Mouse (Mus musculus) forebrain, embryonic 16.5 days (tissue): ENCODE measurements at regions not wholly inside any gene's neighbourhood (a gene's known extent, or its start where the extent isn't known, plus 50 kb on each side); places are given as distances from the start of the nearest gene placed in this dataset.

Experiments used
- ATAC-seq: fragments of 200-750 bp; cut with Nextera tagmentation; 2 replicates; pipeline ENCODE4 v1.8.0; 2017; ENCODE audit warnings: mild to moderate bottlenecking, moderate library complexity
- H3K27ac ChIP-seq: fragments of 300-500 bp; sonication (generic); 2 replicates; pipeline ENCODE4 v1.5.1; 2014; ENCODE audit warnings: low read length, control low read depth
- H3K27me3 ChIP-seq: fragments of 300-500 bp; sonication (generic); replicated peaks from 2 replicates; pipeline ENCODE4 v1.6.1; 2014; ENCODE audit warnings: low read length; ENCODE audit not compliant: control insufficient read depth, insufficient read depth
- H3K36me3 ChIP-seq: fragments of 300-500 bp; sonication (generic); 2 replicates; pipeline ENCODE4 v1.6.1; 2014; ENCODE audit not compliant: control insufficient read depth, insufficient read depth
- H3K4me1 ChIP-seq: fragments of 300-500 bp; sonication (generic); replicated peaks from 2 replicates; pipeline ENCODE4 v1.6.1; 2014; ENCODE audit warnings: low read length; ENCODE audit not compliant: control insufficient read depth, insufficient read depth
- H3K4me2 ChIP-seq: fragments of 300-500 bp; sonication (generic); 2 replicates; pipeline ENCODE4 v1.6.1; 2014; ENCODE audit warnings: mild to moderate bottlenecking, low read length, control low read depth
- H3K4me3 ChIP-seq: fragments of 300-500 bp; sonication (generic); replicated peaks from 2 replicates; pipeline ENCODE4 v1.5.1; 2014; ENCODE audit warnings: mild to moderate bottlenecking, low read length, control low read depth
- H3K9ac ChIP-seq: fragments of 300-500 bp; sonication (generic); replicated peaks from 2 replicates; pipeline ENCODE4 v1.6.1; 2014; ENCODE audit warnings: low read depth, low read length, control low read depth
- H3K9me3 ChIP-seq: fragments of 300-500 bp; sonication (generic); 2 replicates; pipeline ENCODE4 v1.6.1; 2016; ENCODE audit warnings: low read length; ENCODE audit not compliant: control insufficient read depth
- WGBS: fragments of 180-500 bp; shearing (Covaris S2); extraction: QIAGEN DNeasy Blood & Tissue Kit; methylation state at CpG from one replicate; pipeline ENCODE4 v1.1.7; 2014; 5-methylcytosine and 5-hydroxymethylcytosine counted together

DNA sequence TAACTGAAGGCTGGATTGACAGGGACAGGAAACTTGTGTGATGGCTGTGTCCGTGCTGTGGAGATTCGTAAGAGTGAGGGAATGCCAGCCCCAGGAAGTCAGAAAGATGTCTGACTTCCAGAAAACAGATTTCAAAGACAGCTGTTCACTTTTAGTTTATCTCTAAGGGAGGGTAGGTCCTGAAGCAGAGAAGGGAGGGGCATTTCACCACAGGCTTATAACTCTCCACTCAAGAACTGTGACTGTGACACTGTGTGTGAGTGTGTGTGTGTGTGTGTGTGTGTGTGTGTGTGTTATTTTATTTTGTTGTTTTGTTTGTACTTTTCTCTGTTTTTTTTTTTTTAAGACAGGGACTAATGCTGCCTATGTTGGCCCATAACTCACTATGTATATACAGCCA lies 109.1 kb upstream of the Sox5 start:
- H3K27me3 ChIP-seq = no peaks in the 10 kb centered on the region
- no peaks in the 10 kb centered on the region for H3K9me3 ChIP-seq
- H3K4me2 ChIP-seq = no peak overlapping the region
- no peaks in the 10 kb centered on the region for H3K4me1 ChIP-seq
- WGBS = 51% methylated on average over 2 of the region's 2 CpGs
- no peak overlapping the region for H3K4me3 ChIP-seq
- ATAC-seq = no peak
- no peaks in the 10 kb centered on the region for H3K36me3 ChIP-seq
- H3K27ac ChIP-seq = no peak overlapping the region
- no peak overlapping the region for H3K9ac ChIP-seq

DNA sequence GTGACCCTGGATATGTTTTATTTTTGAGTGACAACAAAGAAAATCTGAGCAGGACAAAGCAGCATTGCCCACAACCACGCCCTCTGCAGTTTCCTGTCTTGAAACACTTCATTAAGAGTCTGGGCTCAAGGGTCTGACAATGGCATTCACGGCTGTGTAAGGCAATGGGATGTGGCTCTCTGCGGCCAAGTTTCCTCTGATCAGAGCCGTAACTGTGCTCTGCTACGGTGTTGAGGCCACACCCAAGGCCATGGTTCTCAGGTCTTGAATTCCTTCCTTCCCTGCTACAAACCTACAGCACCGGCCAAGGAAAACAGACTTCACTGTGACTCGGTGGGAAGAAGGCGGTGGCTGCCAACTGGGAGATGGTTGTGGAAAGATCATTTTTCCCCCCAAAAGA lies 108.4 kb upstream of the Sox5 start:
- H3K27me3 ChIP-seq = no peaks in the 10 kb centered on the region
- WGBS = 54% methylated on average over 8 of the region's 8 CpGs
- no peak overlapping the region for H3K27ac ChIP-seq

DNA sequence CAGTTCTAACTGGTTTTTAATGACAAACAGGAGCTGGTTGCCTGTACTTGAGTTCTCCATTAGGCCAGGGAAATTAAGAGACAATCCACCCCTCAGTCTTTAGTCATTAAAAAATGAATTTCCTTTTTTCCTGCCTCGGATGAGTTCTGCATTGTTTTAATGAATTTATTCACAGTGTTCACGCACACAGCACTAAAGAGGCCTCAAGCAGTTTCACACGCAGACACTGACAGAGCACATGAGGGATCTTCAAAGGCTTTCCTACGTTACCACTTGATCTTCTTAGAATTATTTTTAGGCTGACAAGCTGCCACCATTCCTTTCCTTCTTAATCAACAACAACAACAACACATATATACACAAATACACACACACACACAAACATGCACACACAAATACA lies 101.3 kb upstream of the Sox5 start:
- no peaks in the 10 kb centered on the region for H3K36me3 ChIP-seq
- WGBS = 31% methylated on average over 4 of the region's 4 CpGs
- no peak for ATAC-seq
- H3K9ac ChIP-seq = no peak overlapping the region
- no peak overlapping the region for H3K27ac ChIP-seq
- no peaks in the 10 kb centered on the region for H3K27me3 ChIP-seq
- no peaks in the 10 kb centered on the region for H3K9me3 ChIP-seq
- H3K4me1 ChIP-seq = peaks cover 3% of the 10 kb centered on the region
- no peak overlapping the region for H3K4me3 ChIP-seq
- no peak overlapping the region for H3K4me2 ChIP-seq

More for the DNA sequence above, 108.4 kb upstream of the Sox5 start:
- no peak overlapping the region for H3K4me2 ChIP-seq
- H3K36me3 ChIP-seq = no peaks in the 10 kb centered on the region
- no peak overlapping the region for H3K4me3 ChIP-seq
- ATAC-seq = no peak
- H3K9ac ChIP-seq = no peak overlapping the region
- no peaks in the 10 kb centered on the region for H3K9me3 ChIP-seq
- no peaks in the 10 kb centered on the region for H3K4me1 ChIP-seq

DNA sequence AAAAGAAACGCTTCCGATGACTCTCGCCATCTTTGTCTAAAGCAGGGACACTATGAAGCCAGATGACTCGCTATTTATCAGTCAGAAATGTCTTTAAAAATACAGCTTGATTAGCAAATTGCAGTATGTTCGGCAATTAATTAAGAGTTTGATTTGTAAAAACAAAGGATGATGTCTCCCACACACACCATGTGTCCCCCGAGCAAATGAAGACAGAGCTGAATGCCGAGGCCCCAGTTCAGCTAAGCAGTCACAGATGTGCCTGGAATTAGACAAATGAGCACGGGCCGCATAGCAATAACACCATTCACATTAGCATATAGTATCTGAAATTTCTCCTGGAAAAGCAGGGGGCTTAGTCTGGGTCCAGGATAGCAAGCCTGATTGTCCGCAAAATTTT lies 98.3 kb upstream of the Sox5 start:
- no peaks in the 10 kb centered on the region for H3K27me3 ChIP-seq
- ATAC-seq = peak; percentile 31; the same call in 1 of the 2 replicates
- no peak overlapping the region for H3K4me3 ChIP-seq
- 43% methylated on average over 10 of the region's 10 CpGs for WGBS
- H3K9me3 ChIP-seq = no peaks in the 10 kb centered on the region
- H3K36me3 ChIP-seq = no peaks in the 10 kb centered on the region
- H3K27ac ChIP-seq = no peak overlapping the region
- peaks cover 10% of the 10 kb centered on the region for H3K4me1 ChIP-seq
- no peak overlapping the region for H3K9ac ChIP-seq
- H3K4me2 ChIP-seq = no peak overlapping the region

DNA sequence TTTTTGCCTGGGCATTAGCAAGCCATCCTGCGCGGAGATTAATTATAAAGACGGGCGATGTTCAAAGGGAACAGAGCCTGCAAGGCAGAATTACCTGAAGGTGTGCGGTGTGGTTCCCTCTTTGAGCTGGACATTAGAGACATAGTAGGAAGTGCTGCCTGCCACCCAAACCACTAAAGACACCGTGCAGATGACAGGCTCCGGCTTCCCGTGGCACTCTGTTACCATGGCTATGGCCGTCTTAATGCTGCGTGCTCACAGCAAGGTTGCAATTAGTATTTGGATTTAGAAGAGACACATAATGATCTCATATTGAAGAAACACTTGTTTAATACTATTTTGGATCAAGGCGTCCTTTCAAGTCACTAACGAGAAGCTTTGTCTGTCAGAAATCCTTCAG lies 95.0 kb upstream of the Sox5 start:
- Histone ChIP-seq H3K27me3 (no peaks in the 10 kb centered on the region), H3K4me2 (peak overlapping the region; percentile 50), H3K4me1 (peaks cover 10% of the 10 kb centered on the region), H3K9me3 (no peaks in the 10 kb centered on the region), H3K9ac (peak overlapping the region; percentile 34; the same call in 1 of the 2 replicates), H3K36me3 (no peaks in the 10 kb centered on the region), H3K4me3 (peak overlapping the region; percentile 23), H3K27ac (no peak overlapping the region)
- 14% methylated on average over 12 of the region's 12 CpGs for WGBS
- ATAC-seq = peak; percentile 58; the same call in 1 of the 2 replicates

DNA sequence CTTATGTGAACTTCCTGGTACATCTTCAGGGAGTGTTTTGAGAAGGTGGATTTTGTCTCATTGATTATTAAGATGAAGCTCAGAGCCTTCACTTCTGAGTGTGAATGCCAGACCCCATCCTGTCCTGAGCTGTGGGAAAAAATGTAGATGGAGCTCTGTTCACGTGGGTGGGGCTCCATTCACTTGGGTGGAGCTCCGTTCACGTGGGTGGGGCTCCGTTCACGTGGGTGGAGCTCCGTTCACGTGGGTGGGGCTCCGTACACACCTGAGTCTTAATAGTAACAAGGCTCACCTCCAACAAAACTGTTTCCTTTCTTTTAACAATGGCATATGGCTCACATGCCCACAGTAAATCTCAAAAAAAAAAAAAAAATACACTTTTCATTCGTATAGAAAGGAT lies 94.1 kb upstream of the Sox5 start:
- peaks cover 10% of the 10 kb centered on the region for H3K4me1 ChIP-seq
- H3K4me3 ChIP-seq = no peak overlapping the region
- no peaks in the 10 kb centered on the region for H3K27me3 ChIP-seq
- H3K27ac ChIP-seq = no peak overlapping the region
- no peak for ATAC-seq
- H3K4me2 ChIP-seq = no peak overlapping the region; the same call in 1 of the 2 replicates
- 55% methylated on average over 9 of the region's 9 CpGs for WGBS
- H3K9ac ChIP-seq = no peak overlapping the region
- no peaks in the 10 kb centered on the region for H3K36me3 ChIP-seq
- no peaks in the 10 kb centered on the region for H3K9me3 ChIP-seq

DNA sequence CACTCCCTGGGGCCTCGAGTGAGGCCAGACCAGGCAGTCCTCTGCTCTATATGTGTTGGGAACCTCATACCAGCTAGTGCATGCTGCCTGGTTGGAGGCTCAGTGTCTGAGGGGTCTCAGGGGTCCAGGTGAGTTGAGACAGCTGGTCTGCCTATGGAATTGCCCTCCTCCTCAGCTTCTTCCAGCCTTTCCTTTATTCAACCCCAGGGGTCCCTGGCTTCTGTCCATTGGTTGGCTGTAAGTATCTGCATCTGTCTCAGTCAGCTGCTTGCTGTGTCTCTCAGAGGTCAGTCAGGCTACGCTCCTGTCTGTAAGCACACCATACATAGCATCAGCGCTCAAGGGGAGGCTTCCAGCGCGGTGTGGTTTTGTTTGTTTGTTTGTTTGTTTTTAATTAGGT lies 92.5 kb upstream of the Sox5 start:
- Histone ChIP-seq H3K4me3 (no peak overlapping the region), H3K9me3 (no peaks in the 10 kb centered on the region), H3K4me1 (peaks cover 7% of the 10 kb centered on the region), H3K4me2 (no peak overlapping the region), H3K36me3 (no peaks in the 10 kb centered on the region), H3K9ac (no peak overlapping the region), H3K27ac (no peak overlapping the region), H3K27me3 (no peaks in the 10 kb centered on the region)
- no peak for ATAC-seq
- 86% methylated on average over 5 of the region's 5 CpGs for WGBS

DNA sequence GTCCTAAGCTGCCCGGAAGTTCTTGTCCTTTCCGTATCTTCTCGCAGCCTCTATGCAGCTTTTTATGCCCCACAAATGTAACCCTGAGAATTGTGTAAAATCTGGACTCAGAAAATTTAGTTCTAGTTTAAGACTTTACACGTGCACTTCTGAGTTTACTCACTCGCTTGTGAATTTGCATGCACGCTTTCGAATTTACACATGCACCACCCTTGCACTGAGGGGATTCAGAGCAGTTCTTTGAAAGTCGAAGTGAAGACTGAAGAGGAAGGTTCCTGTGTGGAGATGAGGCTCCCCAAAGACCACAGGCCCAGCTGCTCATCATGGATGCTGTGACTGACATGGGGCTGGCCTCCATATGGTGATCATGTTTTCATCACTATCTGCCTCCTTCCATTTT lies 89.2 kb upstream of the Sox5 start:
- no peak overlapping the region for H3K27ac ChIP-seq
- H3K27me3 ChIP-seq = no peaks in the 10 kb centered on the region
- no peaks in the 10 kb centered on the region for H3K36me3 ChIP-seq
- no peaks in the 10 kb centered on the region for H3K9me3 ChIP-seq
- peaks cover 4% of the 10 kb centered on the region; the same call in 1 of the 2 replicates for H3K4me1 ChIP-seq
- H3K9ac ChIP-seq = no peak overlapping the region
- H3K4me3 ChIP-seq = no peak overlapping the region
- ATAC-seq = no peak
- H3K4me2 ChIP-seq = no peak overlapping the region
- 92% methylated on average over 8 of the region's 8 CpGs for WGBS

DNA sequence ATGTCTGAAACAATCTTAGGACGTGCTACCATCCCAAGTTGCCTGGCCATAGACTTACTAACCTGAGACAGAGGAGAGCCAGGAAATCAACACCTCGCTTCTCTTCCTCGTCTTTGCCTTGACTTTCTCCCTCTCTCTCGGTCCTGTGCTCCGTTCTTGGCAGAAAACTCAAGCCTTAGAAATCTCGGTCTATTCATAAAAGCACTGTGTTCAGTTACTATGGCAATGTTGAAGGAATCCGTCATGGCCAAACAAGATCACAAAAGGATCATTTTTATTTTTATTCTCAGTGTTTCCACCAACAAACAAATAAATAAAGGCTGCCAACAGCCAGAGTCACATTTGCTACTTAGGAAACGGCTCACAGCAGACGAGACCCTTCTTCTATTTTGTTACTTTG lies 85.6 kb upstream of the Sox5 start:
- 16% methylated on average over 9 of the region's 9 CpGs for WGBS
- H3K4me1 ChIP-seq = peaks cover 4% of the 10 kb centered on the region; the same call in 1 of the 2 replicates
- ATAC-seq = no peak
- no peaks in the 10 kb centered on the region for H3K36me3 ChIP-seq
- H3K4me3 ChIP-seq = no peak overlapping the region
- H3K9me3 ChIP-seq = no peaks in the 10 kb centered on the region
- H3K9ac ChIP-seq = no peak overlapping the region
- no peaks in the 10 kb centered on the region for H3K27me3 ChIP-seq
- no peak overlapping the region for H3K27ac ChIP-seq
- no peak overlapping the region for H3K4me2 ChIP-seq

DNA sequence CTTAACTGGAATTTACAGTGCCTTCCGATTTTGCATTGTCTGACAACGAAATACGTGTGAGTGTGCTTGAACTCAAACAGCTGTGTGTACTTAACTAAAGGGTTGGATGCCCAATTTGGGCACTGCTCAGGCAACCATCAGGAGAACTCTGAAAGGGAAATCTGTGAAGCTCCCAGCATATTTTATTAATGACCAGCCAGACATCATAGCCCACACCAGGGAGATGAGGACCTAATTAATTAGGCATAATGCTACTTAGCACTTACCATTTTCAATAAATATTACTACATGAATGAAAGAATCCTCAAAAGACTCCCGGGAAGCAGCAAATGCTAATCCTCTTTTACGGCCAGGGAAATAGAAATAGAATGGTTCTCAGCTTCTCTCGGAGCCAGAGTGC lies 82.2 kb upstream of the Sox5 start:
- Histone ChIP-seq H3K27ac (no peak overlapping the region), H3K9me3 (no peaks in the 10 kb centered on the region), H3K4me1 (peaks cover 4% of the 10 kb centered on the region; the same call in 1 of the 2 replicates), H3K9ac (no peak overlapping the region), H3K36me3 (no peaks in the 10 kb centered on the region), H3K4me2 (no peak overlapping the region), H3K27me3 (no peaks in the 10 kb centered on the region), H3K4me3 (no peak overlapping the region)
- 34% methylated on average over 6 of the region's 6 CpGs for WGBS
- no peak for ATAC-seq
